Mouse (Mus musculus): ENCODE results near the gene Wscd2. TPM values are rescaled to one million over a fixed set of nuclear protein-coding genes. Genes with fewer than 3 reads are reported as not detected.

Gene Wscd2
- polyA plus RNA-seq, 1 experiment: 28.9 TPM

DNA sequence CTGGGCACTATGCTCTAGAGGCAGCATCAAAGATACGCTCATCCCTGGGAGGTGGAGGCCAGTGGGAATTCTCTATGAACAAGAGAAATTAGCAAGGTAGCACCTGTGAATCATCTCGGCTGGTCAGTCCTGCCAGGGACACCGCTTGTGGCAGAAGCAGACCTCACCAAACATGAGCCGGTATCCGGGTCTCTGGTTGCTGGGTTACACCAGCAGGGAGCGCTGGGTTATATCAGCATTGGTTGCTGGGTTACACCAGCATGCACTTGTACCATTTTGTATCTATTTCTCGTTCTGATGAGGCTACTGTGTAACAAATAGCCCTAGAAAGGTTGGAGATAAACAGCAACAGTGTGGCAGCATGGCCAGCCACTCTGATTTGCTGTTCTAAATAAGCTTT is 17.8 kb upstream of the Wscd2 start:
- H3K4me3 ChIP-seq (ENCODE audit: insufficient read depth, low read length): no peak overlapping the region
- 0 out of 2 replicates have a peak, but pooled peaks cover under 1% of the 10 kb centered on the region for H3K4me1 ChIP-seq (ENCODE audit: control insufficient read depth, insufficient read depth, low read length)
- TF ChIP-seq CTCF (IDR thresholded peaks at IDR 0.05; ENCODE audit: extremely low read depth, insufficient read depth, low read length) (no peak), POLR2A (IDR thresholded peaks at IDR 0.05; ENCODE audit: extremely low read depth, insufficient read depth, low read length) (no peak)
- H3K27ac ChIP-seq (ENCODE audit: insufficient read depth, low read length): no peak overlapping the region

DNA sequence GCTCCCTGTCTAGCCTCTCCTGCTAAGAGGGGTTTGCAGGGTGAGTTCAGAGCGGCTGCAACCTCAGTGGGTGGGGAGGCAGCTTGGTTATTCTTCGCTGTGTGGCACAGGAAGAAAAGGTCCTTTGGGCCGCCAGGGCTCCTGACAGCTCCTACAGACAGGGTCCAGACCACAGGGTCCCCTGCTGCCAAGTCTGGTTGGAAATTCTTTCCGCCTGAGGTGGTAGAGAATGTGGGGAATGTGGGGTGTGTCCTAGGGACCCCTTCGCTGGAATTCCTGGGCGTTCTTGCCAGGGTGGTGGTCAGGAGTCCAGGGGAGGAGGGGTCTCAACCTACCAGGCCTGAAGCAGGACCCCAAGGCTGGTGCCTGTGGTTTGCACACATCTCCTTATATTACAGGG is 13.3 kb upstream of the Wscd2 start:
- H3K4me1 ChIP-seq (ENCODE audit: control insufficient read depth, insufficient read depth, low read length): no peaks in the 10 kb centered on the region
- no peak for TF ChIP-seq CTCF (IDR thresholded peaks at IDR 0.05; ENCODE audit: extremely low read depth, insufficient read depth, low read length)
- no peak for TF ChIP-seq POLR2A (IDR thresholded peaks at IDR 0.05; ENCODE audit: extremely low read depth, insufficient read depth, low read length)
- no peak overlapping the region for H3K4me3 ChIP-seq (ENCODE audit: insufficient read depth, low read length)
- H3K27ac ChIP-seq (ENCODE audit: insufficient read depth, low read length): no peak overlapping the region

DNA sequence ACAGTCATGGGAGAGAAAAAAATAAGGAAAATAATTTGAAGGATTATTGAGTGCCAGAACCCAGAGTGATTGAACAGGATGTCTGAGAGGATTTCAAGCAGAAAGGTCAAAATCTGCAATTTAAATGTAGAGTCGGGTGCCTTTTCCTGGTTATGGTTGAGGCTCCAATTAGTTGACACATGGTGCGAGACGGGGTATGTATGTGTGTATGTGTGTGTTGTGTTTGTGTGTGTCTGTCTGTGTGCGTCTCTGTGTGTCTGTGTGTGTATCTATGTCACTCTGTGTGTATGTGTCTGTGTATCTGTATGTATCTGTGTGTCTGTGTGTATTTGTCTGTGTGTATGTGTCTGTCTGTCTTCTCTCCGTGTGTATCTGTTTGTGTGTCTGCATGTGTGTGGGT is 11.1 kb upstream of the Wscd2 start:
- H3K4me3 ChIP-seq (ENCODE audit: insufficient read depth, low read length): no peak overlapping the region
- TF ChIP-seq POLR2A (IDR thresholded peaks at IDR 0.05; ENCODE audit: extremely low read depth, insufficient read depth, low read length) (no peak), CTCF (IDR thresholded peaks at IDR 0.05; ENCODE audit: extremely low read depth, insufficient read depth, low read length) (no peak)
- H3K27ac ChIP-seq (ENCODE audit: insufficient read depth, low read length): no peak overlapping the region
- H3K4me1 ChIP-seq (ENCODE audit: control insufficient read depth, insufficient read depth, low read length): no peaks in the 10 kb centered on the region

DNA sequence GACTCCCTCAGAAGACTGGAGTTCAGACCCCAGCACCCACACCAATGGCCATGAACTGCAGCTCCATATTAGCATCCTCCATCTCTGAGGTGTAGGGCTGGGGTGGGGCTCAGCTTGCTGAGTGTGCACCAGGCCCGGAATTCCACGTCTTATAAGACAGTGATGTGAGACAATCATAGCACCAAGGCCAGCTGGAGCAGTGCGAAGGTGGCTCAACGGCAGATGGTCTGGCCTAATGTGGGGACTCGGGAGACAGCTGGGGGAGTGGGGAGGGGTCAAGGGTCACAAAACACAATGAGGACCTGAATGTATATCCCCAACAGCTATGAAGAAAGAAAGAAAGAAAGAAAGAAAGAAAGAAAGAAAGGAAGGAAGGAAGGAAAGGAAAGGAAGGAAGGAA is 9.7 kb upstream of the Wscd2 start:
- no peak for TF ChIP-seq CTCF (IDR thresholded peaks at IDR 0.05; ENCODE audit: extremely low read depth, insufficient read depth, low read length)
- no peak for TF ChIP-seq POLR2A (IDR thresholded peaks at IDR 0.05; ENCODE audit: extremely low read depth, insufficient read depth, low read length)
- H3K4me3 ChIP-seq (ENCODE audit: insufficient read depth, low read length): no peak overlapping the region
- no peak overlapping the region for H3K27ac ChIP-seq (ENCODE audit: insufficient read depth, low read length)
- no peaks in the 10 kb centered on the region for H3K4me1 ChIP-seq (ENCODE audit: control insufficient read depth, insufficient read depth, low read length)

DNA sequence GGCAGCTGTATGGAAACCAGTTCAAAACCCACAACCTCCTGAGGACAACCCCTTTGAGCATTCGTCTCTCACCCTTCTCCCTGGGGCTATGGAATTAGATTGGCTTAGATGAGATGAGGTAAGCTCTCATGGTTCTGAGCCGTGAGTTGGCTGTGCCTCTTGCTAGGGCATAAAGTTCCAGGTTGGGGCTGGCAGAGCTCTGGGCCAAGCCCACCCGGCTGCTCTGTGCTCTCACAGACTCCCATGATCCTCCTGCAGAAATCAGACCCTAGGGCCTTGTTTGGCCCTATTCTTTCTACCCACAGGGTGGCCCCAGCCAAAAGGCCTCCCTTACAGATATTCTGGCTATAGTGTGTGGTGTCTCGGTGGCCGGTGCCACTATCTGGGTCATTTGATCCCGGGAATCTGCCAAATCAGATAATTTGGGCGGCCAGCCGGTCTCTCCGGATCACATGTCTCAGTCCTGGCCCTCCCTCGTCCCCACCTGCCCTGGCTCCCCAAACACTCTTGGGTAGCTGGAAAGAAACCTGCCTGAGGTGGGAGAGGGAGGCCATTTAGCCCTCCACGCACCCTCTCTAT is 4.5 kb upstream of the Wscd2 start:
- Histone ChIP-seq H3K4me1 (ENCODE audit: control insufficient read depth, insufficient read depth, low read length) (no peaks in the 10 kb centered on the region), H3K27ac (ENCODE audit: insufficient read depth, low read length) (no peak overlapping the region), H3K4me3 (ENCODE audit: insufficient read depth, low read length) (no peak overlapping the region)
- TF ChIP-seq CTCF (IDR thresholded peaks at IDR 0.05; ENCODE audit: extremely low read depth, insufficient read depth, low read length): no peak
- no peak for TF ChIP-seq POLR2A (IDR thresholded peaks at IDR 0.05; ENCODE audit: extremely low read depth, insufficient read depth, low read length)

DNA sequence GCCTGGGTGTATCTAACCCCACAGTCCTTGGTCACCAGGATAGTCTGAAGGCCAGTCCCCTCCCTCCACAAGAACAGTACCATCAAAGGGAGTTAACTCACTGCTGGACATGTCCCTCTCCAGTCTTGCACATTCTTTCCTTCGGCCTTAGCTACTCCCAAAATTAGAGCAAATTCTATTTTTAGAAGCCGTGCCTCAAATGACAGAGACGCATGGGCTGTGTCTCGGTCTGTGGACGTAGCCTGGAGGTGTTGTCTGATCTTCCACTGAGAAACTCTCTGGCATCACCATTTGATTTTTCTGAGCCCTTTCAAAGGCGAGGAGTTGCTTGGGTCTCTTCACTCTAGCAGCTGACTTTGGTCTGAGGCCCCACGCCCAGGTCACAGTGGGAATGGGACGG is 2.3 kb upstream of the Wscd2 start:
- no peak overlapping the region for H3K27ac ChIP-seq (ENCODE audit: insufficient read depth, low read length)
- no peaks in the 10 kb centered on the region; the same call in 1 of the 2 replicates for H3K4me1 ChIP-seq (ENCODE audit: control insufficient read depth, insufficient read depth, low read length)
- no peak overlapping the region for H3K4me3 ChIP-seq (ENCODE audit: insufficient read depth, low read length)
- TF ChIP-seq CTCF (IDR thresholded peaks at IDR 0.05; ENCODE audit: extremely low read depth, insufficient read depth, low read length) (no peak), POLR2A (IDR thresholded peaks at IDR 0.05; ENCODE audit: extremely low read depth, insufficient read depth, low read length) (no peak)

DNA sequence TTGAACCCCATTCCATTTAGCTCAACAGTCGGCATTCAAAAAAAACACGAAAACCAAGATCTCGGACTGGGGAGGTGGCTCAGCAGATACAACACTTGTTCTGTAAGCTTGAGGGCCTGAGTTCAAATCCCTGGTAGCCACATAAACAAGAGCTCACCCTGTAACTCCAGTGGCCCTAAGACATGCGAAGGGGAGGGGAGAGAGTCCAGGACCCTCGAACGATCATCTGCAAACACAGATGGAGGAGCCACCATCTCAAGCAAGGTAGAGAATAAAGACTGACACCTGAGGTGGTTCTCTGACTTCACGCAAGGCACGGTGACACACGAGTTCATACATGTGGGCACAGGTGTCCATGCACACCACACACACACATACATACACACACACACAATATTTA is 516 bp upstream of the Wscd2 start:
- Histone ChIP-seq H3K27ac (ENCODE audit: insufficient read depth, low read length) (no peak overlapping the region), H3K4me3 (ENCODE audit: insufficient read depth, low read length) (peak overlapping the region; percentile 90; the same call in 1 of the 2 replicates), H3K4me1 (ENCODE audit: control insufficient read depth, insufficient read depth, low read length) (peaks cover 7% of the 10 kb centered on the region)
- TF ChIP-seq CTCF (IDR thresholded peaks at IDR 0.05; ENCODE audit: extremely low read depth, insufficient read depth, low read length) (no peak), POLR2A (IDR thresholded peaks at IDR 0.05; ENCODE audit: extremely low read depth, insufficient read depth, low read length) (no peak)

DNA sequence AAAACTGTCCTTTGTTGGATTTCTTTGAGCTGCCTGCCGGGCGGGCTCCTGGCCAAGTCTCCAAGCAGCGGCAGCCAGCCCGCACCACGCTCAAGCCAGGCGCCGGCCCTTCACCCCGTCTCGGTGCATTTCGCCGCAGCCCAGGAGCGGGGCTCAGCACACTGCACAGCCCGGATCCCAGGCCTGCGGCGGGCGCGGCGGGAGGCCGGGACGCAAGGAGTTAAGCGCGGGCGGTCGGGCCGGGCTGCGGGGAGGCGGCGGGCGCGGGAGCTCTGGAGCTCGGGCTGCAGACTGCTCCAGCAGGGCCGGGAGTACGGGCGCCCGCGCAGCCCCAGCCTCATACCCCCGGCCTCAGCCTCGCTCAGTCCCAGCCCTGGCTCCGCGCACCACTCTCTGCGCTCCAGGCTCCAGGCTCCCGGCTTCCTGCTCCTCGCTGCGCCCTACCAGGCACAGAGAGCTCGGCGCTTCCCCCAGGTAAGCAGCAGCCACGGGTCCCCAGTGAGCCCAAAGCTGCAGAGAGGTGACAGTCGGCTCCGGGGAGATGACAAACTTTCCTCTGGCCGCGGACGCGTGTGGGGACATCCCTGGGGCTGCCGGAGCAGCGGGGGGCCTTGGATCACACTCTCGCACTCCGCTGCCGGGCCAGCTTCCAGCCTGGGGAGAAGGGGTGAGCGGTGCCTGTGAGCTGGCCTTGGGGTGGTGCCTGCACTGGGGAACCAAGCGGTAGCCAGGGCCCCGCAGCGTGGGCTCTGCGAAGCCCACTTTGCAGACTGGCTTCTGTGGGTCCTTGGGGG is 531 bp downstream of the Wscd2 start:
- TF ChIP-seq CTCF (IDR thresholded peaks at IDR 0.05; ENCODE audit: extremely low read depth, insufficient read depth, low read length) (no peak), POLR2A (IDR thresholded peaks at IDR 0.05; ENCODE audit: extremely low read depth, insufficient read depth, low read length) (no peak)
- Histone ChIP-seq H3K4me3 (ENCODE audit: insufficient read depth, low read length) (peak overlapping the region; percentile 90), H3K4me1 (ENCODE audit: control insufficient read depth, insufficient read depth, low read length) (peaks cover 7% of the 10 kb centered on the region), H3K27ac (ENCODE audit: insufficient read depth, low read length) (peak overlapping the region; percentile 88)

DNA sequence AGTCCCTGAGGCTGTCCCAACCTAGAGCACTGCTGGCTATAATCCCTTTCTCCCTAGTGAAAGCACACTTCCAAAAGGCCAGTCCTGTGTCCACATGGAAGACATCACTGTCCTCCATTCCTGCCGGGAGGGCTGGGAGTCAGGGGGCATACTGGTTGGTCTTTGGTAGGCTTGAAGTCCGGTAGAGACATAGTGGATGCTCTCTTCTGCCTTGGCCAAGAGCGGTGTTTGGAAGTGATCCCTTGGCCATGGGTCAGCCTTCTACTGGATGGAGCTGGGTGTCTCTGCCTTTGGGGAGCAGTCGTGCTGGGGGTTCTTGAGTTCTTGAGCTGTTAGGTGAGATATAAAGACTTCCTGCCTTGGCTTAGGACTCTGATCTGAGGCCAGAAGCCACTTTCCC is 1.4 kb downstream of the Wscd2 start:
- H3K27ac ChIP-seq (ENCODE audit: insufficient read depth, low read length): peak overlapping the region; percentile 22
- peaks cover 7% of the 10 kb centered on the region for H3K4me1 ChIP-seq (ENCODE audit: control insufficient read depth, insufficient read depth, low read length)
- peak overlapping the region; percentile 90 for H3K4me3 ChIP-seq (ENCODE audit: insufficient read depth, low read length)
- TF ChIP-seq POLR2A (IDR thresholded peaks at IDR 0.05; ENCODE audit: extremely low read depth, insufficient read depth, low read length) (no peak), CTCF (IDR thresholded peaks at IDR 0.05; ENCODE audit: extremely low read depth, insufficient read depth, low read length) (no peak)

DNA sequence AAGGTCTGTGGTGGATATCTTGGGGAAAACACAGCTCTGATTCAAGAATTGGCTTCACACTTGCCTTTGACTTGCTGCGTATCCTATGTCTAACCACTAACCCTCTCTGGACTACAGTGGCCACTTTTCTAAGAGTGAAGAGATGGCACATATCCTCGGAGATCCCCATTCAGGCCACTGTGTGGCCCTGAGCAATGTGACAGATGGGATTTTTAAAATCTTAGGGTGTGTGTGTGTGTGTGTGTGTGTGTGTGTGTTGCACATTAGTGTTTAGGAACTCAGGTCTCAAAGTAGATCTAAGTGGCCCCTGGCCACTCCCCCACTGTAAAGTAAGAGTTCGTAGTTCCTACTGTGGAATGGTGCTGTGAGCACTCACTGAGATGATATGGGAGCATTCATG is 1.9 kb downstream of the Wscd2 start:
- TF ChIP-seq POLR2A (IDR thresholded peaks at IDR 0.05; ENCODE audit: extremely low read depth, insufficient read depth, low read length) (no peak), CTCF (IDR thresholded peaks at IDR 0.05; ENCODE audit: extremely low read depth, insufficient read depth, low read length) (no peak)
- Histone ChIP-seq H3K4me1 (ENCODE audit: control insufficient read depth, insufficient read depth, low read length) (peaks cover 7% of the 10 kb centered on the region), H3K4me3 (ENCODE audit: insufficient read depth, low read length) (peak overlapping the region; percentile 90), H3K27ac (ENCODE audit: insufficient read depth, low read length) (no peak overlapping the region)
